Mouse (Mus musculus) stomach, embryonic 16.5 days (tissue): Measurements from ENCODE around the gene Cep152. TPM values are rescaled to one million over a fixed set of nuclear protein-coding genes. Genes with fewer than 3 reads are reported as not detected.
A peak's percentile ranks its signal among the peaks of the same experiment; 100 is the strongest.

Experiments used
- ATAC-seq: fragments of 200-750 bp; cut with Nextera tagmentation; 2 replicates; pipeline ENCODE4 v1.8.0; 2017; ENCODE audit warnings: moderate number of reproducible peaks, moderate TSS enrichment; ENCODE audit not compliant: insufficient read depth, low FRiP score
- H3K27ac ChIP-seq: fragments of 300-500 bp; sonication (generic); 2 replicates; pipeline ENCODE4 v1.5.1; 2014; ENCODE audit warnings: low read length
- H3K27me3 ChIP-seq: fragments of 300-500 bp; sonication (generic); 2 replicates; pipeline ENCODE4 v1.6.1; 2014; ENCODE audit warnings: low read length, control low read depth, mixed read lengths; ENCODE audit not compliant: control insufficient read depth, insufficient read depth
- H3K36me3 ChIP-seq: fragments of 300-500 bp; sonication (generic); 2 replicates; pipeline ENCODE4 v1.6.1; 2014; ENCODE audit warnings: low read length; ENCODE audit not compliant: control insufficient read depth, insufficient read depth
- H3K4me1 ChIP-seq: fragments of 300-500 bp; sonication (generic); 2 replicates; pipeline ENCODE4 v1.6.1; 2014; ENCODE audit warnings: low read length, control low read depth, mixed read lengths; ENCODE audit not compliant: control insufficient read depth, insufficient read depth
- H3K4me2 ChIP-seq: fragments of 300-500 bp; sonication (generic); 2 replicates; pipeline ENCODE4 v1.6.1; 2014; ENCODE audit warnings: low read depth, low read length, mixed read lengths
- H3K4me3 ChIP-seq: fragments of 300-500 bp; sonication (generic); replicated peaks from 2 replicates; pipeline ENCODE4 v1.5.1; 2014; ENCODE audit warnings: mild to moderate bottlenecking, low read length
- H3K9ac ChIP-seq: fragments of 300-500 bp; sonication (generic); 2 replicates; pipeline ENCODE4 v1.6.1; 2014; ENCODE audit warnings: low read length
- H3K9me3 ChIP-seq: fragments of 300-500 bp; sonication (generic); replicated peaks from 2 replicates; pipeline ENCODE4 v1.6.1; 2016; ENCODE audit warnings: low read length, control low read depth; ENCODE audit not compliant: control insufficient read depth
- WGBS: fragments of 180-500 bp; shearing (Covaris S2); extraction: QIAGEN DNeasy Blood & Tissue Kit; methylation state at CpG from one replicate; pipeline ENCODE4 v1.1.7; 2014; 5-methylcytosine and 5-hydroxymethylcytosine counted together
- polyA plus RNA-seq: library from polyadenylated mRNA; unstranded; fragments of >200 nt; fragmentation: Nextera tagmentation; extraction: Ambion mirVana; gene quantifications from 2 replicates; pipeline ENCODE4 v1.2.1, GENCODE M21; 2015

The Cep152 gene
- polyA plus RNA-seq, 1 experiment from 2014 or later = 5.2 TPM

DNA sequence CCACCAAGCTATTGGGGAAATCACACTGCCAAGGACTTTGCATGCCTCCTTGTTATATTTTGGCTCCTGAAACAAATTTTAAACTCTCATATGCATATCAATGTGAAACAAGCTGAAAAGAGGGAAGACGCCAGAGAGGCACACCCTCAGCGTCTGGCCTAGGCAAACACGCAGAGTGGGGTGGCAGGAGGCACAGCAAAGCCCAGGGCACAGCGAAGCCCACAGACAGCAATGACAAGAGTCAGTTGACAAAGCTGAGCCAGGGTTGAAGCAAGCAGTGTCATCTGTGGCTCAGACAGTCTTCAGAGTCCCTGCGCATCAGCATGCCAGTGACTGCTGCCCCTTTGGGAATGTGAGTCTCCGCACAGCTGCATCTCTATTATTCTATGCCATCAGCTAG is 20.0 kb upstream of the Cep152 start:
- ATAC-seq = no peak
- WGBS = 68% methylated on average over 6 of the region's 6 CpGs
- Histone ChIP-seq H3K9me3 (no peaks in the 10 kb centered on the region), H3K9ac (no peak overlapping the region), H3K4me3 (no peak overlapping the region), H3K27ac (no peak overlapping the region), H3K4me2 (no peak overlapping the region), H3K4me1 (no peaks in the 10 kb centered on the region), H3K27me3 (no peaks in the 10 kb centered on the region), H3K36me3 (no peaks in the 10 kb centered on the region)

DNA sequence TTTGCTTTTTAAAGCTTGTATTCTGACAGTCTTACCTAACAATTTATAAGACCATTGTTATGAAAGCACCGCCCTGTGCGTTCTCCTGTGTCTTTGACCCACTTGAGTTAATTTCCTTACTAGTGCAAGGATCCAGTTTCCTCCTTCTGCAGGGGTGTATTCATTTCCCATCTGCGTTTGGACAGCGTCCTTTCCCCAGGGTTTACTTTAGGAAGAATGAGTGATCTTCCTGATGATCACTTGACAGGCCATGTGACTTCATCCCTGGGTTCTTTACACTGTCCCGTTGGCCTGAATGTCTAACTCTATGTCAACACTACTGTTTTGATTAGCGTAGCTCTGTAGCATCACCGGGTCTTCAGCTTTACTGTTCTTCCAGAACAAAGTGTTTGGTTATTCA is 12.4 kb upstream of the Cep152 start:
- Histone ChIP-seq H3K27me3 (no peaks in the 10 kb centered on the region), H3K9ac (no peak overlapping the region), H3K9me3 (no peaks in the 10 kb centered on the region), H3K4me3 (no peak overlapping the region), H3K4me1 (no peaks in the 10 kb centered on the region), H3K4me2 (no peak overlapping the region), H3K27ac (no peak overlapping the region), H3K36me3 (no peaks in the 10 kb centered on the region)
- ATAC-seq = no peak
- WGBS = 59% methylated on average over 7 of the region's 7 CpGs

DNA sequence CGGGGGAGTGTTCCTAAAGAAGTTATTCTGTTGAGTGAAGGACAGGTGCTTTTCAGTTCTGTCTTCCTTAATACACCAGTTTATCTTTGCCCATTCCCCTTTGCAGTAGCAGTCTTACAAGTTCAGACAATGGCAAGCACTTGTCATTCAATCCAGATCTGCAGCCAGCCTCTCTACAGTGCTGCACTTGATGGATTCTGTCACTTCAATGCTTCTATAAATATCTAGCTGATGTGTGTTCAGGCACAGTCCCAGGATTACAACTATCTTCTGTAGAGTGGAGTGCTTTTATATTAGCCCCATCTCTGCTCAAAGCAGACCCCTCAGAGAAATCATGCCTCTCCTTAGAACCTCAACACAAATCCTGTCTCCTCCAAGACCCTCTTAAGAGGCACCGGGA is 5.1 kb upstream of the Cep152 start:
- H3K36me3 ChIP-seq = no peaks in the 10 kb centered on the region
- H3K4me3 ChIP-seq = no peak overlapping the region
- WGBS = 92% methylated on average over 2 of the region's 2 CpGs
- H3K4me1 ChIP-seq = peaks cover 4% of the 10 kb centered on the region; the same call in 1 of the 2 replicates
- H3K9ac ChIP-seq = no peak overlapping the region
- H3K4me2 ChIP-seq = no peak overlapping the region
- H3K9me3 ChIP-seq = no peaks in the 10 kb centered on the region
- ATAC-seq = no peak
- no peaks in the 10 kb centered on the region for H3K27me3 ChIP-seq
- no peak overlapping the region for H3K27ac ChIP-seq

DNA sequence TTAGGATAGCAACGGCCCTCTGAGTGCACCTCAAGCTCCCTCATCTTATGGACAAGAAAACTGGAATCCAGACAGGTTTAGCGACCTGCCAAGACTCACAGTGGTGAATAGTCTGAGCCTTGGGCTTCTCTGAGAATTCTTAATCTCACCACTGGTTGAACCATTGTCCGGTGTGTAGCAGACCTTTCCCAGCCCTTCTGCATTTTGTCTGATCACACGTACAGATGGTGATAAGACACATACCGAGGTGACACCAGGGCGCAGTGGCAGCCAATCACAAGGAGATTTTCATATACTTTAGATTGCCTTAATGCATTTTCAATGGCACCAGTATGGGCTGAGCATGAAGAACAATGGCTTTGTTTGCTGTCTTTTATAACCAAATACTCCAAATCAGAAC is 3.6 kb upstream of the Cep152 start:
- H3K9me3 ChIP-seq = no peaks in the 10 kb centered on the region

DNA sequence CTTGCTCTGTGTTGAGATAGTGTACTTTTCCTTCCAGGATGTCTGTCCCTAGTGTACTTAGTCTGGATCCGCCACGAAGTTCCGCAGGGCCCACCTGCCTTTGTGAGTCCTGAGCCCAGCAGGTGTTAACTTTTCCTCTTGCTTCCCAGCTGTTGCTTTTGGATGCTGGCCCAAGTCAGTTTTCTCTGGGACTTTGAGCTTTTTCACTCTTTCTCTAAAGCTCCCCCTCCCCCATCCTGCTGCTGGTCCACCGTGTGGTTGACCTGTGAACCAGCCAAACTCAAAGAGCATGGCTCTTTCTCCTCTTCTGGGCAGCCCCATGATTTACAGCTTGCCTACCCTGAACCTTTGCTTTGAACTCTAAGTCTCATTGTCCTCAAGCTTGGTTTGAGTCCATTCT is 1.6 kb upstream of the Cep152 start:
- no peak overlapping the region for H3K9ac ChIP-seq
- H3K36me3 ChIP-seq = no peaks in the 10 kb centered on the region
- H3K9me3 ChIP-seq = no peaks in the 10 kb centered on the region
- 73% methylated on average over 4 of the region's 4 CpGs for WGBS
- no peaks in the 10 kb centered on the region for H3K27me3 ChIP-seq
- H3K4me1 ChIP-seq = peaks cover 14% of the 10 kb centered on the region
- no peak overlapping the region for H3K4me3 ChIP-seq
- ATAC-seq = no peak
- H3K4me2 ChIP-seq = no peak overlapping the region
- no peak overlapping the region for H3K27ac ChIP-seq

More for the DNA sequence above, 3.6 kb upstream of the Cep152 start:
- no peak for ATAC-seq
- no peaks in the 10 kb centered on the region for H3K36me3 ChIP-seq
- no peak overlapping the region for H3K27ac ChIP-seq
- peaks cover 14% of the 10 kb centered on the region for H3K4me1 ChIP-seq
- no peak overlapping the region for H3K4me2 ChIP-seq
- H3K9ac ChIP-seq = no peak overlapping the region
- H3K4me3 ChIP-seq = no peak overlapping the region
- H3K27me3 ChIP-seq = no peaks in the 10 kb centered on the region
- 59% methylated on average over 6 of the region's 6 CpGs for WGBS

DNA sequence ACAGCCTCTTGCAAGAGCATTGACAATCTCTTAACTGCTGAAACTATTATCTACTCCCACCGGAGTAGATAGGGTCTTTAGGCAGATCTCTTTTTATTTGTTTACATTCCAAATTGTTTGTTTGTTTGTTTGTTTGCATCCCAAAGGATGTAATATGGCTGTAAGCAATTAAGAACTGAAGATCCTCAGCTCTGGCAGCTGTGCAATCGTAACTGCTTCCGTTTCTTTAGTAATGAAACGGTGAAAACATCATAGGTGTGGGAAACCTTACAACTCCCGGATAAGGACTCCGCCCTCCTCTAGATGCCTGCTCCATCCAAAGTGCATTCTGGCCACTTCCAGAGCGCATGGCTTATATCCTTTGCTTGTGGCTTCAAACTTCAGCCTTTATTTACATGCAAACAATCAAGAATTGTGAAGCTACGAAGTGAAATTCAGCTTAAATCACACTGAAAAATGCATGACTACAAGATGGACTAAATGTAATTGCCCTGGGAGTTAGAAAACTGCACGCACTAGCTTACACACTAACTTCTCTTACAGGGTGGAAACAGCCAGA is 707 bp downstream of the Cep152 start:
- Histone ChIP-seq H3K4me3 (peak overlapping the region; percentile 94), H3K4me2 (peak overlapping the region; percentile 77), H3K36me3 (peaks cover 7% of the 10 kb centered on the region; the same call in 1 of the 2 replicates), H3K4me1 (peaks cover 14% of the 10 kb centered on the region), H3K27me3 (no peaks in the 10 kb centered on the region), H3K9me3 (no peaks in the 10 kb centered on the region), H3K27ac (peak overlapping the region; percentile 30; the same call in 1 of the 2 replicates), H3K9ac (peak overlapping the region; percentile 89)
- no peak for ATAC-seq
- 5% methylated on average over 9 of the region's 9 CpGs for WGBS

DNA sequence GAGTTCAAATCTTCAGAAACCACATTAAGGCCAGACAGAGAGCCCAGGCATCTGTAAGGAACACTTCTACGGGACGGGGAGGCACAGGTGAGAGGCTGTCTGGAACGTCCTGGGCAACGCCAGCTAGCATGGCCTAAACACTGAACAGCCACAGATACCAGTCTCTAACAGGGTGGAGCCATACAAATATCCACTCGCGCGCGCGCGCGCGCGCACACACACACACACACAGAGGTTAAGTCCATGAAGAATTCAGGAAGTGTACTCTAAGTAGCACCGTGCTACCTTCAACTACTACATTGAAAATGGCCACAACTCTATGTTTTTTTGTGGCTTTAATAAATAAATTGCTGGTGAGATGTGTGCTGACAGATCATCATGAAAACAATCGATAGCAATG is 1.7 kb downstream of the Cep152 start:
- Histone ChIP-seq H3K4me2 (peak overlapping the region; percentile 77; the same call in 1 of the 2 replicates), H3K4me3 (no peak overlapping the region)
- 95% methylated on average over 15 of the region's 15 CpGs for WGBS

DNA sequence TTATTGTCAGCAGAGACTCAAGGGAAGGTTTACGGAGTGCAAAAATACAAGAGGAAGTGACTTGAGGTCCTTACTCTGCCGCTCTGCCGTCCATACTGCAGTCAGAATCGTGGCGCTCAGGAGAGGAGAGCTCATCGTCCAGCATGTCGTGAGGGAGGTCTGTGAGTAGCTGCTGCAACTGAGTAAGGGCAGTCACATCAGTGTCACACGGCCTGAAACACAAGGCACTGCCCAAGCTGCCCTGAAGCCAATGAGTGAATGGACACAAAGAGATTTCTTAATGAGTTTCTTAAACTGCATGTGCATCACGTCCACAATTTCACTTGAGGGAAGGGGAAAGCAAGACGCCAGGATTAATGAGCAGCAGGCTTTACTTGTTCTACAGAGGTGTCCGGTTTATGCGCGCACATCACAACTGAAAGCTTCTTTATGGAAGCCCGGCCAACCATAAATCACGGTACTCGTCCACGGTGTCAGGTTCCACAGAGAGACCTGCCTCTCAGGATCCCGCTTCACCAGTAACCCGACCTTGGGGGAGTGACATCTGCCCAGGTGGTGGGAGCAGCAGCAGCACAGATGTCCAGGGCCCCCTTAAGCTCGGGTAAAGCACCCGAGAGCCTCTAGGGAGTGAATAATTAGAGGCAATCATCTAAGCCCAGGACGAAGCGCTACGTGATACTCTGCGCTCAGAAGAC is 4.6 kb downstream of the Cep152 start:
- no peak for ATAC-seq
- 59% methylated on average over 25 of the region's 25 CpGs for WGBS
- H3K4me3 ChIP-seq = no peak overlapping the region
- H3K36me3 ChIP-seq = peaks cover 8% of the 10 kb centered on the region; the same call in 1 of the 2 replicates
- no peaks in the 10 kb centered on the region for H3K27me3 ChIP-seq
- no peak overlapping the region for H3K9ac ChIP-seq
- no peaks in the 10 kb centered on the region for H3K9me3 ChIP-seq
- no peak overlapping the region for H3K4me2 ChIP-seq
- peaks cover 10% of the 10 kb centered on the region for H3K4me1 ChIP-seq
- H3K27ac ChIP-seq = no peak overlapping the region

More for the DNA sequence above, 1.7 kb downstream of the Cep152 start:
- Histone ChIP-seq H3K9me3 (no peaks in the 10 kb centered on the region), H3K9ac (no peak overlapping the region), H3K4me1 (peaks cover 14% of the 10 kb centered on the region), H3K36me3 (peaks cover 8% of the 10 kb centered on the region; the same call in 1 of the 2 replicates), H3K27ac (no peak overlapping the region), H3K27me3 (no peaks in the 10 kb centered on the region)
- no peak for ATAC-seq

DNA sequence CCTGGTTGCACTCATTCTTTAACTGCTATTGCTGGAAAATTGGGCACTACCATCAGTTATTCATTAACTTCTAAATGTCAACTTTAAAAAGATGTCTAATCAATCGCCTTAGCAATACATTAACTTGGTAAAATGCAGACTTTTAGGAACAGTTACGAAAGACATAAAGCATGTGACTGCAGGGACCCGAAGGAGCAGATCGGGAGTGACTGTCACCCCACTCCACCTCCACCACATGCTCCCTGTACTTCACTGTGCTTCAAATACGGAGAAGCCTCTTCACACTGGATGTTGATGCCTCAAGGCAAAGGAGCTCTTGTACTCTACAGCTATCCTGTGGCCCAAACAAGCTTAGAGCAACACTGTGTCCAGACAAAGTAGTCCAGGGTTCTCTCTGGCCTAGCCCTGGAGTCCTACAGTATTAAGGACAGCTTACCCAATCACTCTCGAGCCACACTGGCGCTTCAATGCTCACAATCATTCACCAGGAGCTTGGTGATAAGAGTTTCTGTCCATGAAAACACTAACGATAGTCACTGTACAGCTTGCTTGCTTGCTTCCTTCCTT is 9.0 kb downstream of the Cep152 start:
- Histone ChIP-seq H3K4me2 (no peak overlapping the region), H3K4me1 (no peaks in the 10 kb centered on the region), H3K9me3 (no peaks in the 10 kb centered on the region), H3K27me3 (no peaks in the 10 kb centered on the region), H3K27ac (no peak overlapping the region), H3K9ac (no peak overlapping the region), H3K4me3 (no peak overlapping the region), H3K36me3 (peaks cover 8% of the 10 kb centered on the region; the same call in 1 of the 2 replicates)
- WGBS = 65% methylated on average over 8 of the region's 8 CpGs
- no peak for ATAC-seq
